Mouse (Mus musculus) 3134 (cell line): ENCODE data around the gene Auts2.

Experiments
- DNase-seq: peaks from one replicate; pipeline ENCODE4 v3.0.0-alpha.2; 2011; ENCODE audit warnings: low spot score; ENCODE audit not compliant: insufficient read length; ENCODE audit errors: extremely low read depth

Auts2 gene

DNA sequence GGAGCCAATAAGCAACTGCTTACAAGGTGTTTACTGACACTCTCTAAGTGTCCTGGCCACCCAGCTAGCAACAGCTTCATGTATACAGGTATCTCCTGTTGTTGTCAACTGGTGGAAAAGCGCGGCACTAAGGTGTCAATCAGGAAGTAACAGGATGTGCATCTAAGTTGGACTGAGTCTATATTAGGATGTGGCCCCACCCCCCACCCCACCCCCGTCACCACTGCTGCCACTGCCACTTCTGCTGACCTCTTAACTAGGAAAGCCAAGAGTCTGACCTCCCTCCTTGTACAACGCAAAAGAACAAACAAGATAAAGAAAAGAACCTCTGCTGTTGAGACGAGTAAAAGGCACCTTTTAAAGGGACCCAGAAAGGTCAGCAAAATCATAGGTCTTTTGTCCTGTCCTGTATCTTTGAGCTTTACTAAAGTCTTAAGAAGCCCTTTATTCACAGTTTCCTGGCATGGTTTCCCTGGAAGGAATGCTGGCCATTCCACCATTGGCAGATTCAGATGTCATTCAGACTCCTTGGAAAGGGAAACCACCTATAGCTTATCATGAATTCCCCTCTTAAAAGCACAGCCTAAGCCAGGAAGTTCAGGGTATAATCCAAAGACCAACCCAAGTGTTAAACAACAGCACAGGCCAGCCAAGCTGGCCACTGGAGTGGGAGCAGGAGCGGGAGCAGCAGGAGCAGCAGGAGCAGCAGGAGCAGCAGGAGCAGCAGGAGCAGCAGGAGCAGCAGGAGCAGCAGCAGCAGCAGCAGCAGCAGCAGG is 148.2 kb downstream of the Auts2 start:
- no peak for DNase-seq

- no peak for DNase-seq
These were observed 151.0 kb downstream of the Auts2 start for GRCm38 (mm10) chr5:132391831-132392763.

- DNase-seq: no peak
These were observed 154.4 kb downstream of the Auts2 start for GRCm38 (mm10) chr5:132388746-132389145.

- no peak for DNase-seq
These were observed 157.8 kb downstream of the Auts2 start for GRCm38 (mm10) chr5:132385244-132385855.

DNA sequence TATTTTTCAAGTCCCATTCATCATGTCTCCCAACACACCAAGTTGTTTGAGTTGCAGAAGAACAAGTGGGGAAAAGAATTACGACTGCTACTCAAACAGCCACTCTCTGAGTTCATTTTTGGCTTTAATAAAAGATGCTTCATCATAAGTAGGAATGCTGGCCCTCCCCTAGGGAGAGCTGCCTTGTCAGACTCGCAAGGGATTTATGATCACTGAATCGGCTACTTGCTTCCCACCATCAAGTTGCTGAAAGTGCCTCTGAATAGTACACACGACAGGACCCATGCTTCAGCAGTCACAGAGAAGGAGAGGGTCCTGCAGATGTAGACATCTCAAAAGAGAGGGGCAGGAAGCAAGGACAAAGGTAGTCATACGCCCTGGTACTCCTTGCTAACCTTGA is 162.9 kb downstream of the Auts2 start:
- no peak for DNase-seq

GRCm38 (mm10) chr5:132378977-132379376 is 164.2 kb downstream of the Auts2 start:
- DNase-seq: no peak

- no peak for DNase-seq
These were observed 168.0 kb downstream of the Auts2 start for GRCm38 (mm10) chr5:132375130-132375529.

GRCm38 (mm10) chr5:132373471-132374075 is 169.6 kb downstream of the Auts2 start:
- no peak for DNase-seq

DNA sequence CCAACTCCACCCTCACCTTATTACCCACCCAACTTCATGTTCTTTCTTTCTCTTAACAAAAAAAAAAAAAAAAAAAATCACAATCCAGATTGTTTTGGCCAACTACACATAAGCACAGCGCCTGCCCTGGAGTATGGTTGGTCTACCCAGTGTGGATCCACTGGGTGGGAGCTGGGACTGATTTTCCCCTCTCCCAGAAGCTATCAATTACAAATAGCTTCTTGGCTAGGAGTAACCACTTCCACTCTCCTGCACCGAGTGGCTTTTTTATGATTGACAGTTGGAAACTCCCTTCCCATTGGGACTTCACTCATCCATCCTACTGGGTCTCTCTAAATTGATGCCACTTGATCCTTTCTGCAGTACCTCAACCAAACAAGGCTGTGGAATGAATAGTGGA is 170.5 kb downstream of the Auts2 start:
- no peak for DNase-seq

DNA sequence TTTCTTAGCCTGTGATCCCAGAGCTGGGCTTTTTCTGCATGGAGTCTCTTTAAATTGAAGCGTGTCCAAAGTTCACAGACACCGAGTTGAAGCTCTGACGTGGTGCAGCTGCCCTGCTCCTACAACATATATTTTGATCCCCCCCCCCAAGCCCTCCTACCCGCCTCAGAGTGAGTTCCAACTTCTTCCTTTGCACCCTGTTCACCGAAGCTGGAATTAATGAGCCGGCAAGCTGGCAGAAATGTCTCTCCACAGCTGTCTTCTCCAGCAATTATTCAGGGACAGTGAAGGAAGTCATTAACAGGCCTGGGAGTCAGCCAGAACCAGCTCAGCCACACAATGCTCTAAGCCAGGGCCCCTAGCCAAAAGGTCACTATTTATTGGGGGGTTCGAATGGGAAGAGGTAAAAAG is 174.5 kb downstream of the Auts2 start:
- DNase-seq: no peak

DNA sequence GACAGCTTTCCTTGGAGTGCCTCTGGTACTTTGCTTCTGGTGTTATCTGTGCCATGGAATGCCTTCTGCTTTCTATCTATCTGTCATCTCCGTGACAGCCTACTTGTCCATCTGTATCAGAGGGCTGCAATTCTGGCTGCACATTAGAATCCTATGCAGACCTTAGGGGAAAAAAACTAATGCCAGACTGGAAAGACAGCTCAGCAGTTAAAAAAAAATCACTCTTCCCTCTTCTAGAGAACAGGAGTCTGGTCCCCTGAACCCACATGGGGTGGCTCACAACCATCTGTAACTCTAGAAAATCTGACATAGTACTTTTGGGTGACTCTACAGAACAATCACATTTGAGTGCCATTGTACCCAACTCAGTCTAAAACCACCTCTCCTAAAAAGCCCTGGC is 181.9 kb downstream of the Auts2 start:
- DNase-seq: no peak

GRCm38 (mm10) chr5:132357726-132358125 is 185.4 kb downstream of the Auts2 start:
- no peak for DNase-seq

- DNase-seq: no peak
These were observed 187.2 kb downstream of the Auts2 start for GRCm38 (mm10) chr5:132355935-132356334.

DNA sequence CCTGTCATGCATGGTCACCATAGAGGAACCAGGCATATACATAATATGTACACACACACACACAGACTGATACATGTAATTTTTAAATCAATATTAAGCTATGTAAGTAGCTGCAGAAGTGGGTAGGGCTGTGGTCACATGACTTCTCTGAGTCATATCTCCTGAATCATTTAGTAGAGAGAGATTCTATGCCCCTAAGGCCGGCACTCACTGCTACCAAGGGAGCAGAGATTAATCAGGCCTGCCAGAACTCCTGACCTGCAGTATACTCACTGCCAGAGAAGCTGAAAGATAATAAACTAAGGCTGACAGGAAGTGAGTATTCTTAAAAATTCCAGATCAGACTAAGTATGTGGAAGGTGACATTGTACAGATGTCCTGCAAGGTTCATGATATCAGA is 190.7 kb downstream of the Auts2 start:
- no peak for DNase-seq

- DNase-seq: no peak
These were observed 192.0 kb downstream of the Auts2 start for GRCm38 (mm10) chr5:132351139-132351538.

DNA sequence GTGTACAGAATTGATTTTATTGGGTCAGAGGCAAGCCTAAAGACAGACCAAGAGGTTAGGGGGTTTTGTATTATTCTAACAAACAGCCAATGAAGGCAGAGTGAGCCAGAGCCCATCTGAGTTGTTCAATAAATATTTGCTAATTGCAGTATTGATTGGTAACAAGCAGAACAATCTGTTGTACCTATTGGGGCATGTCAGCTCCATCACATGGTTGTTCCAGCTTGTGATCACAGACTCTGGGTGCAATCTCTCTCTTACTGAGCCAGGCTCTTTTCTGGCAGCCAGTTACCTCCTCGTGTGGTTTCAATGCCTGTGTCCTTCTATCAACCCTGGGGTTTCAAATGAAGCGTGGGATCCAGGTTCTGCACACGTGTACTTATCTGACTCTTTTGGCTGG is 201.8 kb downstream of the Auts2 start:
- DNase-seq: no peak

DNA sequence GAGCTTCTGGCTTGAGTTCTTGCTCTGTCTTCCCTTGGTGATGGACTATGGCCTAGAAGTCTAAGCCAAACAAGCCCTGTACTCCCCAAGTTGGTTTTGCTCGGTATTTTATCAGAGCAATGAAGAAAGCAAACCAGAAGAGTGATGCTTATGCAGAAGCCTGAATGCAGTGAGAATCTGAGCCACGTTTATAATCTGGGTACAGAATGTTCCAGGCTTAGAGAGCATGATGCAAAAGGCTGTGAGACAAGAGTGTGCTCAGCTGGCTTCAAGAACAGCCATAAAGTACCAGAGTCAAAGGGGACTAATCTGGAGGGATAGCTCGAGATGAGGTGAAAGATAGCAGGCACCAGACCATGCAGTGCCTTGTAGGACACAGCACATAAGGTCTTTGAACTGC is 205.5 kb downstream of the Auts2 start:
- DNase-seq: no peak

GRCm38 (mm10) chr5:132335719-132336118 is 207.4 kb downstream of the Auts2 start:
- no peak for DNase-seq

GRCm38 (mm10) chr5:132334796-132335195 is 208.3 kb downstream of the Auts2 start:
- no peak for DNase-seq

DNA sequence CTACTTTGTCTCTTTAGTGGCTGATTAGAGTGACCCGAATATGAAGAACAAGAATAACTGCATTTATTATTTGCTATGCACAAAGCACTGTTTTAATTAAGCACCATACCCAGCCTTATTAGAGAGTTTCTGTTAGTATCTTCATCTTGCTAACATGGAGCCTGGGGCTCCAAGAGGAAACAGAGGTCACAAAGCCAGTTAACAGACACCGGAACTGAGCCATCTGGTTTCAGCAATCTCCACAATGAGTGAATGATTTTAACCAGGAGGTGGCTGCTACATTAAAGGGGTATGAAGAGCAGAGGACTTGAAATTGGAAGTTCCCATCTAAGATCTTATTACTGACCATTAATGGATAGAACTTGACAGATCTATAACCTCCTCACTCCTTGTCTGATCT is 209.4 kb downstream of the Auts2 start:
- DNase-seq: no peak

- no peak for DNase-seq
These were observed 210.6 kb downstream of the Auts2 start for GRCm38 (mm10) chr5:132332521-132332920.
